Mouse (Mus musculus) neural tube, embryonic 14.5 days (tissue): ENCODE results near the gene Gm17545. TPM values are rescaled to one million over a fixed set of nuclear protein-coding genes. Genes with fewer than 3 reads are reported as not detected.

Source experiments
- ATAC-seq: fragments of 200-750 bp; cut with Nextera tagmentation; 2 replicates; pipeline ENCODE4 v1.8.0; 2017; ENCODE audit warnings: low read depth, mild to moderate bottlenecking, moderate TSS enrichment, moderate library complexity
- H3K27ac ChIP-seq: fragments of 300-500 bp; sonication (generic); 2 replicates; pipeline ENCODE4 v1.5.1; 2014; ENCODE audit warnings: low read depth, mild to moderate bottlenecking, control low read depth, low read length, moderate library complexity, mixed read lengths
- H3K27me3 ChIP-seq: fragments of 300-500 bp; sonication (generic); 2 replicates; pipeline ENCODE4 v1.6.1; 2014; ENCODE audit warnings: low read length; ENCODE audit not compliant: control insufficient read depth, insufficient read depth
- H3K36me3 ChIP-seq: fragments of 300-500 bp; sonication (generic); 2 replicates; pipeline ENCODE4 v1.6.1; 2014; ENCODE audit warnings: low read length, mixed read lengths; ENCODE audit not compliant: control insufficient read depth, insufficient read depth
- H3K4me1 ChIP-seq: fragments of 300-500 bp; sonication (generic); 2 replicates; pipeline ENCODE4 v1.6.1; 2014; ENCODE audit warnings: low read length; ENCODE audit not compliant: control insufficient read depth, insufficient read depth
- H3K4me2 ChIP-seq: fragments of 300-500 bp; sonication (generic); 2 replicates; pipeline ENCODE4 v1.6.1; 2014; ENCODE audit warnings: mild to moderate bottlenecking, low read depth, low read length, control low read depth
- H3K4me3 ChIP-seq: fragments of 300-500 bp; sonication (generic); 2 replicates; pipeline ENCODE4 v1.5.1; 2014; ENCODE audit warnings: low read depth, low read length, control low read depth, mixed read lengths
- H3K9ac ChIP-seq: fragments of 300-500 bp; sonication (generic); replicated peaks from 2 replicates; pipeline ENCODE4 v1.6.1; 2014; ENCODE audit warnings: low read depth, mild to moderate bottlenecking, control low read depth, low read length, mixed read lengths
- H3K9me3 ChIP-seq: fragments of 300-500 bp; sonication (generic); 2 replicates; pipeline ENCODE4 v1.6.1; 2016; ENCODE audit warnings: low read length; ENCODE audit not compliant: control insufficient read depth
- WGBS: fragments of 180-500 bp; shearing (Covaris S2); extraction: QIAGEN DNeasy Blood & Tissue Kit; methylation state at CpG from one replicate; pipeline ENCODE4 v1.1.7; 2014; 5-methylcytosine and 5-hydroxymethylcytosine counted together
- polyA plus RNA-seq: library from polyadenylated mRNA; unstranded; fragments of >200 nt; fragmentation: Nextera tagmentation; extraction: Ambion mirVana; gene quantifications from 2 replicates; pipeline ENCODE4 v1.2.1, GENCODE M21; 2014

Gm17545 gene
- polyA plus RNA-seq, 1 experiment from 2014 or later = not detected

DNA sequence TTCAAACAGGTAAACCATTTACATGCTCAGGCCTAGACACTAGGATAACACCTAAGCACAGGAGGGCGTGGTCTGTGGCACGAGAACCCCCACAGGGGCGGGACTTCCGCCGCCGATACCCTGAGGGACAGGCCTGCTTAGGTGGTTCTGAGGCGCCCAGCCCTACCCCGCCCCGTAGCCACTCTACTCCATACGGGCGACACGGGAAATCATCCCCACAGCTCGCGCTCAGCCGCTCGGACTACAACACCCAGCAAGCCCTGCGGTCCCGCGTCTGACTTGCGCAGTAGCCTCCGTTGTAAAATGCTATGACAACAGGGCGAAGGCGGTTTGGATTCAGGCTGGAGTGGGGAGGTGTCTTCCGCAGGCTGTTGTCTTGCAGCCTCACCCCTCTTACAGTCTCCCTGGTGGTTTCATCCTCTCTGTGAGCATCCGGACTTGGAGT is 21.4 kb downstream of the Gm17545 start, which contains the start of gene Bbs9:
Gene Bbs9 (plus strand): TSS at position 292 of the 445 bp plus-strand sequence.
- Histone ChIP-seq H3K4me3 (peak within 1 kb of the TSS; percentile 52), H3K4me2 (peak within 1 kb of the TSS; percentile 77), H3K27me3 (no peaks in the 10 kb centered on the region), H3K4me1 (peaks cover 8% of the 10 kb centered on the region; the same call in 1 of the 2 replicates), H3K9me3 (no peaks in the 10 kb centered on the region), H3K9ac (peak within 1 kb of the TSS; percentile 37), H3K27ac (peak within 1 kb of the TSS; percentile 29), H3K36me3 (no peaks in the 10 kb centered on the region)
- peak; percentile 99 for ATAC-seq
- under 1% methylated on average over 25 of the region's 25 CpGs for WGBS

DNA sequence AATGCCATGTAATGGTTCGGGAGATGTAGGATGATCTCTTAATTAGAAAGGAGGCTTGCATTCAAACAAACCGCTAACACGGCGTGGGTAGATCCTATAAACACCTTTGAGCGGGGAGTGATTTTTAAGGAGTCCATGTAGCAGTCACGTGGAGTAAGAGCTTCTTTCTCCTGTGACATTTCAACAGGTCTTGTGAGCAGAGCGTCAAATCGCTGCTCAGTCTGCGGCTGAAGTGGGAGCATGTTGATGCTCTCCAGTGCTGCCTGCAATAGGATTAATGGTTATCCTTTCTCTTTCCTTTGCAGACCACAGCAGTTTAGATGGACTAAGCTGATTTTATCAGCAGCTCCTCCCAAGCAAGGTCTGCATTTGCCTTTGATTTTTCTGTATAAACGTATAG is 22.2 kb downstream of the Gm17545 start:
- Histone ChIP-seq H3K4me3 (peak overlapping the region; percentile 52), H3K4me2 (peak overlapping the region; percentile 77), H3K4me1 (peaks cover 8% of the 10 kb centered on the region; the same call in 1 of the 2 replicates), H3K27ac (no peak overlapping the region), H3K27me3 (no peaks in the 10 kb centered on the region), H3K36me3 (no peaks in the 10 kb centered on the region), H3K9me3 (no peaks in the 10 kb centered on the region), H3K9ac (peak overlapping the region; percentile 37; the same call in 1 of the 2 replicates)
- 0 out of 2 replicates have a peak, but pooled peaks have one; percentile 5 for ATAC-seq
- WGBS = 6% methylated on average over 10 of the region's 10 CpGs

GRCm38 (mm10) chr9:22478946-22479345 is 24.9 kb downstream of the Gm17545 start:
- no peak overlapping the region for H3K4me3 ChIP-seq
- no peaks in the 10 kb centered on the region for H3K27me3 ChIP-seq
- no peaks in the 10 kb centered on the region for H3K36me3 ChIP-seq
- WGBS = 94% methylated on average over 8 of the region's 8 CpGs
- no peak for ATAC-seq
- no peak overlapping the region for H3K4me2 ChIP-seq
- H3K27ac ChIP-seq = no peak overlapping the region
- peaks cover 8% of the 10 kb centered on the region; the same call in 1 of the 2 replicates for H3K4me1 ChIP-seq
- H3K9ac ChIP-seq = no peak overlapping the region
- H3K9me3 ChIP-seq = no peaks in the 10 kb centered on the region

GRCm38 (mm10) chr9:22483866-22484561 is 29.9 kb downstream of the Gm17545 start:
- H3K27ac ChIP-seq = no peak overlapping the region
- 95% methylated on average over 8 of the region's 8 CpGs for WGBS
- no peaks in the 10 kb centered on the region for H3K9me3 ChIP-seq

GRCm38 (mm10) chr9:22484562-22485308 is 30.6 kb downstream of the Gm17545 start:
- Histone ChIP-seq H3K4me3 (no peak overlapping the region), H3K4me2 (no peak overlapping the region), H3K27me3 (no peaks in the 10 kb centered on the region), H3K4me1 (no peaks in the 10 kb centered on the region), H3K9me3 (no peaks in the 10 kb centered on the region), H3K9ac (no peak overlapping the region), H3K27ac (no peak overlapping the region), H3K36me3 (no peaks in the 10 kb centered on the region)
- no peak for ATAC-seq
- WGBS = 93% methylated on average over 12 of the region's 12 CpGs

More at GRCm38 (mm10) chr9:22483866-22484561, 29.9 kb downstream of the Gm17545 start:
- no peaks in the 10 kb centered on the region for H3K27me3 ChIP-seq
- no peak overlapping the region for H3K4me2 ChIP-seq
- no peaks in the 10 kb centered on the region for H3K36me3 ChIP-seq
- no peak overlapping the region for H3K4me3 ChIP-seq
- ATAC-seq = no peak
- no peak overlapping the region for H3K9ac ChIP-seq
- no peaks in the 10 kb centered on the region for H3K4me1 ChIP-seq

DNA sequence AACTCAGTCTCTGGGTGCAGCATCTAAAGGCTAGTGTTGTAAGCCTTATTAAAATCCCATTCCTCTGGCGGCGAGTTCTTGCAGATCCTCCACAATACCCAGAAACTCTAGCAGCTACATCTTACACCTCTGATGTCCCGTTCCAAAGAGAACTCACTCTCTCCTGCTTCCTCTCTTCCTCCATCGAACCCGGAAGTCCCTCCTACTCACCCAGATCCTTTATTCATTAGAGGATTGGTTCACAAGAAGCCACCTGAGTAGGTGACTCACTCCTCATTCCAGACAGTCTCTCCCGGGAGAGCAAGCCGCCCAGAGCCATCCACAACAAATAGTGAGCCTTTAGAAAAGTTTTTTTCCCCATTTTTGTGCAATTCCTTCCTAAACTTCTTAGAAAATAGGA is 32.1 kb downstream of the Gm17545 start:
- no peak overlapping the region for H3K27ac ChIP-seq
- no peak overlapping the region for H3K4me2 ChIP-seq
- H3K4me3 ChIP-seq = no peak overlapping the region
- no peak overlapping the region for H3K9ac ChIP-seq
- H3K9me3 ChIP-seq = no peaks in the 10 kb centered on the region
- WGBS = 95% methylated on average over 7 of the region's 7 CpGs
- ATAC-seq = no peak
- no peaks in the 10 kb centered on the region for H3K27me3 ChIP-seq
- H3K4me1 ChIP-seq = no peaks in the 10 kb centered on the region
- no peaks in the 10 kb centered on the region for H3K36me3 ChIP-seq

- 75% methylated on average over 9 of the region's 9 CpGs for WGBS
Observed at GRCm38 (mm10) chr9:22488963-22489362, 34.9 kb downstream of the Gm17545 start.

GRCm38 (mm10) chr9:22494203-22494807 is 40.2 kb downstream of the Gm17545 start:
- no peak for ATAC-seq
- Histone ChIP-seq H3K4me3 (no peak overlapping the region), H3K4me1 (no peaks in the 10 kb centered on the region), H3K27ac (no peak overlapping the region), H3K4me2 (no peak overlapping the region), H3K27me3 (no peaks in the 10 kb centered on the region), H3K9me3 (no peaks in the 10 kb centered on the region), H3K36me3 (no peaks in the 10 kb centered on the region), H3K9ac (no peak overlapping the region)
- 90% methylated on average over 9 of the region's 9 CpGs for WGBS

More at GRCm38 (mm10) chr9:22488963-22489362, 34.9 kb downstream of the Gm17545 start:
- Histone ChIP-seq H3K4me2 (no peak overlapping the region), H3K9ac (no peak overlapping the region), H3K36me3 (no peaks in the 10 kb centered on the region), H3K27ac (no peak overlapping the region), H3K9me3 (no peaks in the 10 kb centered on the region), H3K4me3 (no peak overlapping the region), H3K27me3 (no peaks in the 10 kb centered on the region), H3K4me1 (no peaks in the 10 kb centered on the region)
- no peak; the same call in 1 of the 2 replicates for ATAC-seq
